Mouse (Mus musculus) lung, embryonic 15.5 days (tissue): Measurements from ENCODE around the gene Nceh1. TPM values are rescaled to one million over a fixed set of nuclear protein-coding genes. Genes with fewer than 3 reads are reported as not detected.

Experiments
- ATAC-seq: fragments of 200-750 bp; cut with Nextera tagmentation; 2 replicates; pipeline ENCODE4 v1.8.0; 2017; ENCODE audit warnings: moderate number of reproducible peaks, borderline replicate concordance; ENCODE audit not compliant: low FRiP score, low TSS enrichment; ENCODE audit errors: extremely low read depth
- H3K27ac ChIP-seq: fragments of 300-500 bp; sonication (generic); 2 replicates; pipeline ENCODE4 v1.5.1; 2015; ENCODE audit warnings: moderate library complexity, mild to moderate bottlenecking, inconsistent platforms
- H3K27me3 ChIP-seq: fragments of 300-500 bp; sonication (generic); 2 replicates; pipeline ENCODE4 v1.6.1; 2015; ENCODE audit warnings: inconsistent platforms
- H3K36me3 ChIP-seq: fragments of 300-500 bp; sonication (generic); 2 replicates; pipeline ENCODE4 v1.6.1; 2015; ENCODE audit warnings: inconsistent platforms
- H3K4me1 ChIP-seq: fragments of 300-500 bp; sonication (generic); 2 replicates; pipeline ENCODE4 v1.6.1; 2015; ENCODE audit warnings: inconsistent platforms
- H3K4me2 ChIP-seq: fragments of 300-500 bp; sonication (generic); 2 replicates; pipeline ENCODE4 v1.6.1; 2015; ENCODE audit warnings: inconsistent platforms, mild to moderate bottlenecking, moderate library complexity
- H3K4me3 ChIP-seq: fragments of 300-500 bp; sonication (generic); 2 replicates; pipeline ENCODE4 v1.5.1; 2015; ENCODE audit warnings: mild to moderate bottlenecking, inconsistent platforms
- H3K9ac ChIP-seq: fragments of 300-500 bp; sonication (generic); 2 replicates; pipeline ENCODE4 v1.6.1; 2015; ENCODE audit warnings: inconsistent platforms
- H3K9me3 ChIP-seq: fragments of 300-500 bp; sonication (generic); 2 replicates; pipeline ENCODE4 v1.6.1; 2016; ENCODE audit warnings: inconsistent platforms
- WGBS: fragments of 180-500 bp; shearing (Covaris S2); methylation state at CpG from one replicate; pipeline ENCODE4 v1.1.7; 2015; 5-methylcytosine and 5-hydroxymethylcytosine counted together
- polyA plus RNA-seq: library from polyadenylated mRNA; unstranded; fragments of >200 nt; fragmentation: Nextera tagmentation; extraction: Ambion mirVana; gene quantifications from 2 replicates; pipeline ENCODE4 v1.2.1, GENCODE M21; 2015

Nceh1 gene
- polyA plus RNA-seq, 1 experiment from 2014 or later, result 8.5 TPM

- Histone ChIP-seq H3K36me3 (no peaks in the 10 kb centered on the region), H3K4me1 (peaks cover 4% of the 10 kb centered on the region; the same call in 1 of the 2 replicates), H3K4me3 (no peak overlapping the region), H3K9ac (no peak overlapping the region), H3K4me2 (no peak overlapping the region), H3K27me3 (no peaks in the 10 kb centered on the region), H3K9me3 (no peaks in the 10 kb centered on the region), H3K27ac (no peak overlapping the region)
- 67% methylated on average over 4 of the region's 4 CpGs for WGBS
- ATAC-seq, result no peak
Observed at GRCm38 (mm10) chr3:27195153-27195552, 12.4 kb downstream of the Nceh1 start.

DNA sequence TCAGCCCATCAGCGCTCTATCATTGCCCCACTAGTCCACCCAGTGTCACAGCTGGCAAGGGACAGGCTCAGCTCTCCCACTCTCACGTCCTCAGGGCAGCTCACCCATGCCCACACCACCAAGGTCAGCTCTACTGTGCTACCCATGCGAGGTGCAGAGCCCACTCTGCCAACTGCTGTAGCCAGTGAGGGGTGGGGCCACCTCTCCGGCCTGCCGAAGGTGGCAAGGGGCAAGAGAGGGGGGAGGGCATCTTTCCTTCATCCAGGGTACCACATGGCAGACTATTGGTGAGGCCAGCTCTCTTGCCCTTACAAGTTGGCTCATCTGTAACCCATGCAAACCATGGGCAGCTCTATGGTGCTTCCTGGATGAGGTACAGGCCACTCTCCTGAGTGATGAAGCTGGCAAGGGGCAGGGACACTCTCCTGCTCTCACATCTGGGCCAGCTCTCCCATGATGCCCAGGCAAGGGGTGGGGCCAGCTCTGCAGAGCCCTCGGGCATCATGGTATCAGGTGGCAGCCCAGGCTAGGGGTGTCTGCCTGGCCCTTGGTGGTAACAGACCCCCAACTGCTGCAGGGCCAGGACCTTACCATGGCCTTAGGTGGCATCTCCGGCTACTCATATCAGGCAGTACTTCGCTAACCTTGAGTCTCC is 12.9 kb downstream of the Nceh1 start:
- no peaks in the 10 kb centered on the region for H3K36me3 ChIP-seq
- WGBS, result 85% methylated on average over 8 of the region's 8 CpGs
- 0 out of 2 replicates have a peak, but pooled peaks cover 2% of the 10 kb centered on the region for H3K4me1 ChIP-seq
- no peak overlapping the region for H3K4me3 ChIP-seq
- H3K4me2 ChIP-seq, result no peak overlapping the region
- ATAC-seq, result no peak
- no peak overlapping the region for H3K27ac ChIP-seq
- no peak overlapping the region for H3K9ac ChIP-seq
- H3K27me3 ChIP-seq, result no peaks in the 10 kb centered on the region
- no peaks in the 10 kb centered on the region for H3K9me3 ChIP-seq

DNA sequence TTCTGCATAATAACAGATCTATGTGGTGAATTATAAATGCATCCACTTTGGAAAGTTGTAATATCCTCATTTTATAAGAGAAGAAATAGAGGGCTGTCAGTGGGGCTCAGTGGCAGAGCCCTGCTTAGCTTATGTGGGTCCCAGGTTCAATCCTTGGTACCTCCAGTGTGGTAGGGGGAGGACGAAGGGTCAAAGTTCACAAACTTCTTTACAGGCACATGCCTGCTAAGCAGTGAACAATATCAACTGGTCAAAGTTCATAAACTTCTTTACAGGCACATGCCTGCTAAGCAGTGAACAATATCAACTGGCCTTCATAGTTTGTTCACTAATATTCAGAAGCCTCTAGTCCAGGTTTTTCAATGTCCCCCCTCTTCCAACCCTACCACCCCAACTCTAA is 13.8 kb downstream of the Nceh1 start:
- no peak overlapping the region for H3K9ac ChIP-seq
- no peak for ATAC-seq
- WGBS, result 84% methylated on average over 1 of the region's 1 CpGs
- no peak overlapping the region for H3K4me3 ChIP-seq
- no peaks in the 10 kb centered on the region for H3K36me3 ChIP-seq
- no peaks in the 10 kb centered on the region for H3K27me3 ChIP-seq
- 0 out of 2 replicates have a peak, but pooled peaks cover 2% of the 10 kb centered on the region for H3K4me1 ChIP-seq
- H3K9me3 ChIP-seq, result no peaks in the 10 kb centered on the region
- H3K27ac ChIP-seq, result no peak overlapping the region
- H3K4me2 ChIP-seq, result no peak overlapping the region

- WGBS, result 66% methylated on average over 5 of the region's 5 CpGs
- Histone ChIP-seq H3K4me2 (no peak overlapping the region), H3K27ac (no peak overlapping the region), H3K4me1 (0 out of 2 replicates have a peak, but pooled peaks cover 2% of the 10 kb centered on the region), H3K9me3 (no peaks in the 10 kb centered on the region), H3K36me3 (no peaks in the 10 kb centered on the region), H3K27me3 (no peaks in the 10 kb centered on the region), H3K4me3 (no peak overlapping the region), H3K9ac (no peak overlapping the region)
- ATAC-seq, result no peak
Observed at GRCm38 (mm10) chr3:27197816-27198215, 15.1 kb downstream of the Nceh1 start.

GRCm38 (mm10) chr3:27199120-27199519 is 16.4 kb downstream of the Nceh1 start:
- Histone ChIP-seq H3K9me3 (no peaks in the 10 kb centered on the region), H3K36me3 (no peaks in the 10 kb centered on the region), H3K4me2 (no peak overlapping the region), H3K27me3 (no peaks in the 10 kb centered on the region), H3K27ac (no peak overlapping the region), H3K4me1 (no peaks in the 10 kb centered on the region), H3K9ac (no peak overlapping the region), H3K4me3 (no peak overlapping the region)
- 76% methylated on average over 7 of the region's 7 CpGs for WGBS
- no peak for ATAC-seq

DNA sequence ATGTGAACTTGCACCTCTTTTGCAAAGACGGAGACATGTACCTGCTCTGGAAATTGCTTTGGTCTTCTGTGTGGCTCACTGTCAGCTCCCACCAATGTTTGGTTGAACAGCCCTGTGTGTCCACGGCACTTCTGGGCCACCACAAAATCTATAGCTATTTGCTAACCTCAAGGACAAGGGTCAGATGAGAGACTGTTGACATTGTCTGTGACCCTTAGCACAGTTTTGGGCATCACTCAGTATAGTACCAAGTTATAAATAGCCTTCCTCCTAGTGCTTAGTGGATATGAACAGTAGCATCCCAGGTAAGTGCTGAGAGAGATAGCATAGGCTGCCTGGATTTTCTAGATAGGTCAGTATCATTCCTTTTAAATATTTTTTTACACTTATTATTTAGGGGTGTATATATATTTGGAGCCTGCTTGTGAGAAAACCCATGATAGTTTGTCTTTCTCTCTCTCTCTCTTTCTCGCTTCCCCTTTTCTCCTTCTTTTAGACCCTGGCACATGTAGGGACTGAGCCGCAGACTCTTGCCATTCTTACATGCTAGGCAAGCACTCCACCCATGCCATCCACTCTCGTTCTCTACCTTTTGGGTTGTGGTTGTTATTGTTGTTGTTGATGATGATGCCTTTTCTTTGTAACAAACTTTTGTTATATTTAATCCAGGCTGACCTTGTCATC is 19.1 kb downstream of the Nceh1 start:
- Histone ChIP-seq H3K4me2 (no peak overlapping the region), H3K4me1 (peaks cover 8% of the 10 kb centered on the region; the same call in 1 of the 2 replicates), H3K9me3 (no peaks in the 10 kb centered on the region), H3K4me3 (no peak overlapping the region), H3K9ac (no peak overlapping the region), H3K27ac (no peak overlapping the region), H3K36me3 (no peaks in the 10 kb centered on the region), H3K27me3 (no peaks in the 10 kb centered on the region)
- ATAC-seq, result no peak
- WGBS, result 79% methylated on average over 5 of the region's 5 CpGs

GRCm38 (mm10) chr3:27205068-27205467 is 22.3 kb downstream of the Nceh1 start:
- Histone ChIP-seq H3K27ac (peak overlapping the region; percentile 61), H3K9ac (no peak overlapping the region), H3K9me3 (no peaks in the 10 kb centered on the region), H3K4me1 (peaks cover 8% of the 10 kb centered on the region; the same call in 1 of the 2 replicates), H3K4me2 (no peak overlapping the region), H3K36me3 (no peaks in the 10 kb centered on the region), H3K4me3 (no peak overlapping the region), H3K27me3 (no peaks in the 10 kb centered on the region)
- peak; percentile 42; the same call in 1 of the 2 replicates for ATAC-seq
- 19% methylated on average over 5 of the region's 5 CpGs for WGBS

- Histone ChIP-seq H3K9me3 (no peaks in the 10 kb centered on the region), H3K4me2 (no peak overlapping the region), H3K4me1 (peaks cover 8% of the 10 kb centered on the region; the same call in 1 of the 2 replicates), H3K4me3 (no peak overlapping the region), H3K27me3 (no peaks in the 10 kb centered on the region), H3K27ac (peak overlapping the region; percentile 61), H3K36me3 (no peaks in the 10 kb centered on the region), H3K9ac (no peak overlapping the region)
- ATAC-seq, result 0 out of 2 replicates have a peak, but pooled peaks have one; percentile 40
- 73% methylated on average over 9 of the region's 9 CpGs for WGBS
Observed at GRCm38 (mm10) chr3:27205514-27206220, 22.9 kb downstream of the Nceh1 start.

DNA sequence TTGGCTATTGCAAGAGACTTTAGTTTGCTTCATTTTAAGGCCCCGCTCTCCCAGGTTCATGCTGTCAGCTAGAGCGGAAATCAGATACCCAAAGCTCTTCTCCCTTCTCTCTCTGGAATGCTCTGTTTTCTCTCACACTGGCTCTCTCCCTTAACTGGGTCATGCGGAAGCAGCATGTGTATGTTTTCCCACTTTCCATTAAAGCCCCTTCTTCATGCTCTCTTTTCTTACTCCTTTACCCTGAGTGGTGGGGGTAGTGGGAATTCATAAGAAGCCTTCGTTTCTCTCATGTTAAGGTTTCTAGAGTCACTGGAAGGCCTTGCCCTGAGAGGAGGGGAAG is 23.4 kb downstream of the Nceh1 start:
- H3K27me3 ChIP-seq, result no peaks in the 10 kb centered on the region
- H3K4me3 ChIP-seq, result no peak overlapping the region
- ATAC-seq, result no peak
- H3K27ac ChIP-seq, result no peak overlapping the region
- no peaks in the 10 kb centered on the region for H3K36me3 ChIP-seq
- no peak overlapping the region for H3K9ac ChIP-seq
- H3K4me2 ChIP-seq, result no peak overlapping the region
- H3K4me1 ChIP-seq, result peaks cover 8% of the 10 kb centered on the region; the same call in 1 of the 2 replicates
- 56% methylated on average over 4 of the region's 4 CpGs for WGBS
- H3K9me3 ChIP-seq, result no peaks in the 10 kb centered on the region

DNA sequence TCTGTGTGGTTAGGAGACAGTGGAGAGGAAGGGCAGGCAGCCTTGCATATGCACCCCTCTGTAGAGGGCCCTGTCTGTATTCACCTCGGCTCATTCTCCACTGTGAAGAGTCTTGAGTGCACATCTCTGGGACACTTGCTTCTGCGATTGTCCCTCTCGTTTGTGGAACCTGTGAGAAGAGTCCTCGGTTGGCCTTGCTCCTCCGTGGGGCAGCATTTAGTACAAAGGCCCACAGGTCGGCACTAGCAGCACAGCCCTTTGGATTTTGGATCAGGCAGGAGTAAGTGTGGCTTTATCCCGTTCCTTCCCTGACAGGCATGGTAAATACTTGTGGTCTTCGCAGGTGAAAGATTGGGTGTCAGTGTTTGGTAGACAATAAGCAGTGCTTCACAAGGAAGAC is 23.8 kb downstream of the Nceh1 start:
- H3K36me3 ChIP-seq, result no peaks in the 10 kb centered on the region
- no peak overlapping the region for H3K4me2 ChIP-seq
- no peaks in the 10 kb centered on the region for H3K9me3 ChIP-seq
- H3K27me3 ChIP-seq, result no peaks in the 10 kb centered on the region
- no peak for ATAC-seq
- H3K9ac ChIP-seq, result no peak overlapping the region
- H3K4me1 ChIP-seq, result peaks cover 8% of the 10 kb centered on the region; the same call in 1 of the 2 replicates
- no peak overlapping the region for H3K27ac ChIP-seq
- WGBS, result 70% methylated on average over 8 of the region's 8 CpGs
- H3K4me3 ChIP-seq, result no peak overlapping the region

GRCm38 (mm10) chr3:27209707-27210106 is 26.9 kb downstream of the Nceh1 start:
- Histone ChIP-seq H3K4me1 (peaks cover 6% of the 10 kb centered on the region; the same call in 1 of the 2 replicates), H3K36me3 (no peaks in the 10 kb centered on the region), H3K9me3 (no peaks in the 10 kb centered on the region), H3K4me2 (no peak overlapping the region), H3K27ac (no peak overlapping the region), H3K27me3 (no peaks in the 10 kb centered on the region), H3K9ac (no peak overlapping the region), H3K4me3 (no peak overlapping the region)
- no peak for ATAC-seq
- 85% methylated on average over 9 of the region's 9 CpGs for WGBS

DNA sequence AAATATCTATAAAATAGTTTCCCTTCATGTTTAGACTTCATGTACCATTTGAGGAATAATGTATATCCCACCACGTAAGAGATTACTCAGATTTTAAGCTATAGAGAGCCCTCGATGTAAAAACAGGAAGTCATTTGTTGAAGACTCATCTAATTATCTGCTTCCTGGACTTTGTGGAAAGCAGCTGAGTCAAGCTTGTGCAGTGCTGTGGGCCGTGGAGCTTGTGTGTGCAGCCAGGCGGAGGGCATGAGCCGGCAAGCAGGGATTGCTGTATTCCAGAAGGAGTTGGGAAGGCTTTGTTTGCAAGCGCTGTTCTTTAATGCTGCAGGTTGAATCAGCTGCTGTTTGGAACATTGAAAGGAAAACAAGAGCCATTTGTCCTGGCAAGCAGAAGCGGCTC is 27.5 kb downstream of the Nceh1 start:
- 52% methylated on average over 7 of the region's 7 CpGs for WGBS
- Histone ChIP-seq H3K36me3 (no peaks in the 10 kb centered on the region), H3K27me3 (no peaks in the 10 kb centered on the region), H3K9me3 (no peaks in the 10 kb centered on the region), H3K4me3 (no peak overlapping the region), H3K9ac (no peak overlapping the region), H3K4me2 (no peak overlapping the region), H3K27ac (no peak overlapping the region), H3K4me1 (peaks cover under 1% of the 10 kb centered on the region; the same call in 1 of the 2 replicates)
- no peak for ATAC-seq
